Mouse (Mus musculus): ENCODE results near the gene Kcnb1. TPM values are rescaled to one million over a fixed set of nuclear protein-coding genes. Genes with fewer than 3 reads are reported as not detected.
A peak's percentile ranks its signal among the peaks of the same experiment; 100 is the strongest.

Gene Kcnb1
- polyA plus RNA-seq, 1 experiment, result 0.62 TPM

DNA sequence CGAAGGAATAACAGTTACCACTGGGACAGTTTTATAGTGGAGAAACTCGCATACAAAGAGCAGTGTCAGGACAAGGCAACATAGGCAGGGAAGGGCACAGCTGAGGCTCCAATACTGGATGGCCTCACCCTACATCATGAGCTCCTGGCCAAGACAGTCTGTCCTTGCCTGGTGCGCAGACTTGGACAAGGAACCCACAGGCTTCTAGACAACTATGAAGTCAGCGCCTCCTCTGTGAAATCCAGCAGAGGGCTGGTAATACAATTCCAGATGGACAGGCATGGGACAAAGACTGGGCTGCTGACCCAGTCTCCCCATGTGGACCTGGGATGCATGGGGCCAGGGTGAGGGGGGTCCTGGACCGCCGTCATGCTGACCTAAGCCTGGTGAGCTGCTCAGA is 34.2 kb upstream of the Kcnb1 start:
- TF ChIP-seq POLR2A (IDR thresholded peaks at IDR 0.05; ENCODE audit: borderline replicate concordance, low read depth, low read length) (no peak), CTCF (IDR thresholded peaks at IDR 0.05; ENCODE audit: low read depth, low read length) (no peak)
- Histone ChIP-seq H3K27ac (ENCODE audit: insufficient read depth, low read depth, low read length) (no peak overlapping the region), H3K4me3 (ENCODE audit: insufficient read depth, low read length) (no peak overlapping the region), H3K4me1 (ENCODE audit: control insufficient read depth, insufficient read depth, low read length) (peaks cover 11% of the 10 kb centered on the region)

DNA sequence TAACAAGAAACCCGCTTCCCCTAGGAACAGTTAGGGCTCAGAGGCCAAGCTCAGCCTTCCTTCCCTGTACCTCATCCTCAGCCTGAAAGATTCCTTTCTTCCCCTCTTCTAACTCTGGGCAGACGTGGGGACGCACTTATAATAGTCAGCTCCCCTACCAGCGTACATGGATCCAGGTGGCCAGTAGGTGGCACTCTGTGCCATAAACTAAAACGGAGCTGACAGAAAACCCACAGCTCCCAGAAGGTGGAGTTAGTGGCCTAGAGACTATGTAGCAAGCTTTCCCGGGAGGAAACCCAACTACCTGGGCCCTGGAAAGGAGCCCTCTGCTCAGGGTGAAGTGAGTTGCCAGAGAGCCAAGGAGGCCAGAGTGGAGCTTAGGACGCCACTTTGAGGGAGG is 32.2 kb upstream of the Kcnb1 start:
- Histone ChIP-seq H3K27ac (ENCODE audit: insufficient read depth, low read depth, low read length) (no peak overlapping the region), H3K4me3 (ENCODE audit: insufficient read depth, low read length) (no peak overlapping the region), H3K4me1 (ENCODE audit: control insufficient read depth, insufficient read depth, low read length) (peaks cover 11% of the 10 kb centered on the region)
- TF ChIP-seq CTCF (IDR thresholded peaks at IDR 0.05; ENCODE audit: low read depth, low read length) (peak; percentile 89), POLR2A (IDR thresholded peaks at IDR 0.05; ENCODE audit: borderline replicate concordance, low read depth, low read length) (no peak)

DNA sequence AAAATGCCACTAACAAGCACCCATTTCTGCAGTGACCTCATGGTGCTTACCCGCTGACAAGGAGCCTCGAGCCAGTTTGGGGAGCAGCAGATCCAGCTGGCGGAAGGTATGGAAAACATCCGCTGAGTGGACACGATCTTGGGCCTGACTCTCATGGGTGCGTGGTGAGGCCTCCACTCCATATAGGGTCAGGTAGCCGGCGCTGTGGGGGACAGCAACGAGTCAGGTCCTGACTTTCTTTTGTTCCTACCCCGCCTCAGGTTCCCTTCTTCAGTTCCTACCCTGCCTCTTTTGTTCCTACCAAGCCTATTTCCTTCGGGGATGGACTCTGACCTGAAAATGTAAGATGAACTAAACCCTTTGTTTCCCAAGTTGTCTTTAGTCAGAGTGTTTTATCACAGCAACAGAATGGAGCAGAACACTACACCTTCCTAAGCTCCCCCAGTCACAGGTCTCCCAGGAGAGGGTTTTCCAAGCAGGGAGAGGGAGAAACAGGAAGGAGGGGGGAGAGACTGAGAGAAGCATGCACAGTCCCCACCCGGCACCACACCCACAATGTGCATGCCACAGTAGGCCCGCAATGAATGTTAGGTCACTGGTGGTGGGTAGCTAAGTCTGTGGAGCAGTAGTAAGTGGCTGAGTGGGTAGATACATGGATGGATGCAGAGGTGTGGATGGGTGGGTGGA is 31.3 kb upstream of the Kcnb1 start:
- Histone ChIP-seq H3K4me1 (ENCODE audit: control insufficient read depth, insufficient read depth, low read length) (peaks cover 11% of the 10 kb centered on the region), H3K27ac (ENCODE audit: insufficient read depth, low read depth, low read length) (no peak overlapping the region), H3K4me3 (ENCODE audit: insufficient read depth, low read length) (no peak overlapping the region)
- no peak for TF ChIP-seq CTCF (IDR thresholded peaks at IDR 0.05; ENCODE audit: low read depth, low read length)
- no peak for TF ChIP-seq POLR2A (IDR thresholded peaks at IDR 0.05; ENCODE audit: borderline replicate concordance, low read depth, low read length)

DNA sequence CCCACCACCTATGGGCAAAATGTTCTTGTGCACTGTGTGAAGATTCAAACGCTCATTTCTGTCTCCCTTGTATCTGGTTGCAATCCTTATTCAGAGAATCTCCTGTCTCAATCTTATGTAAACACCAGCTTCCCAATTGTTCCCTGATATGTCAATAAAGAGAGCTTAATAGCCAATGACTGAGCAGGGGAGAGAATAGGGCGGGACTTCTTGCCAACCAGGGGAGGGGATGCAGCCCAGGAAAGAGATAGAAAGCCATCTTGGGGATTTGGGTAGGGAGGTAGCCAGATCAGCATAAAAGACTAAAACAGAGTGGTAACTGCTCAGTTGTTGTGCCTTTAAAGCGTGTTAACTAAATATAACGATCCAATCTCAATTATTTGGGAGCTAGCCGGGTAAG is 30.8 kb upstream of the Kcnb1 start:
- Histone ChIP-seq H3K27ac (ENCODE audit: insufficient read depth, low read depth, low read length) (no peak overlapping the region), H3K4me1 (ENCODE audit: control insufficient read depth, insufficient read depth, low read length) (peaks cover 11% of the 10 kb centered on the region), H3K4me3 (ENCODE audit: insufficient read depth, low read length) (no peak overlapping the region)
- TF ChIP-seq POLR2A (IDR thresholded peaks at IDR 0.05; ENCODE audit: borderline replicate concordance, low read depth, low read length) (no peak), CTCF (IDR thresholded peaks at IDR 0.05; ENCODE audit: low read depth, low read length) (no peak)

DNA sequence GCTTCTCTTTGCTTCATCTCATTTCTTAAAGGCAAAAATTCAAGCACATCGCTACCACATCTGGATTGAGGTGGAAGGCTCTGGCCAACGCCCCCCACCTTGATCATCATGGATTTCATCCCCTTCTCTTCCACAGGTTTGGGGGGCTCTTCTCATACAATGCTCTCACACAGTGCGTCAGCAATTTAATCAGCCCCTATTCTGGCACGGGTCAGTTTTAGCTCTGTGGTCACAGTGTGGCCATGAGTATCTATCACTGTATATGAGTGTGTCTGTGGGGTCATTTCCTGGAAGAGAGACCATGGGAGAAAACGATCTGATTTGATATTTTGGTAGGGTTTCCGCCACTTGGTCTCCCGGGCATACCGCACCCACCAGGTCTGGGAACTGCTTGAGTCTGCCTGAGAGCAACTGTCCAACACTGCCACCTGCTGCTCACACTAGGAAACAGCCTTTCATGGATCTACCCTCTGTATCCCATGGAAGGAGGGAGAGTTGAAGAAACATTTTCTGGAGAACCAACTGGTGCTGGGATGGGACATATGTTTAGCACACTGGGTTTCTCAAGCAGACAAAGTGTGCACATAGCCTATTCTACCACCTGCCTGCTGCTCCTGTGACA is 29.3 kb upstream of the Kcnb1 start:
- TF ChIP-seq POLR2A (IDR thresholded peaks at IDR 0.05; ENCODE audit: borderline replicate concordance, low read depth, low read length) (no peak), CTCF (IDR thresholded peaks at IDR 0.05; ENCODE audit: low read depth, low read length) (peak; percentile 91)
- H3K4me1 ChIP-seq (ENCODE audit: control insufficient read depth, insufficient read depth, low read length), result no peaks in the 10 kb centered on the region

DNA sequence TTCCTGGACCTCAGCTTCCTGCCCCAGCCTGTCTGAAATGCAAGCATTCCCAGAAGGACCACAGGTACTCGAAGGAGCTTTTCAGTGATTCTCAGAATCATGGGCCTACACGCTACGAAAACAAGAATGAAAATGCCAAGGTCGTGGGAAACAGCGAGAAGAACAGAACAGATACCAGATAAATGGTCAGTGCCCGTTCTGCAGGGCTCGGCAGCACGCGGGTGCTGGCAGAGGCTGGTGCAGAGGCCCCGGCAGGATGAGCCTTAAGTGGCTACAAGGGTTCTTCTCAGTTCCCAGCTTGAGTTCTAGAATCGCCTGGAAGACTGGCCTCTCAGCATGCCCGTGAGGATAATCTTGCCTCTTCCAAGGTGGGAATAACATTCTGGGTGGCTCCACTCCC is 23.7 kb upstream of the Kcnb1 start:
- no peak overlapping the region for H3K27ac ChIP-seq (ENCODE audit: insufficient read depth, low read depth, low read length)
- TF ChIP-seq POLR2A (IDR thresholded peaks at IDR 0.05; ENCODE audit: borderline replicate concordance, low read depth, low read length), result no peak
- no peak for TF ChIP-seq CTCF (IDR thresholded peaks at IDR 0.05; ENCODE audit: low read depth, low read length)

More for the DNA sequence above, 29.3 kb upstream of the Kcnb1 start:
- Histone ChIP-seq H3K27ac (ENCODE audit: insufficient read depth, low read depth, low read length) (no peak overlapping the region), H3K4me3 (ENCODE audit: insufficient read depth, low read length) (no peak overlapping the region)

DNA sequence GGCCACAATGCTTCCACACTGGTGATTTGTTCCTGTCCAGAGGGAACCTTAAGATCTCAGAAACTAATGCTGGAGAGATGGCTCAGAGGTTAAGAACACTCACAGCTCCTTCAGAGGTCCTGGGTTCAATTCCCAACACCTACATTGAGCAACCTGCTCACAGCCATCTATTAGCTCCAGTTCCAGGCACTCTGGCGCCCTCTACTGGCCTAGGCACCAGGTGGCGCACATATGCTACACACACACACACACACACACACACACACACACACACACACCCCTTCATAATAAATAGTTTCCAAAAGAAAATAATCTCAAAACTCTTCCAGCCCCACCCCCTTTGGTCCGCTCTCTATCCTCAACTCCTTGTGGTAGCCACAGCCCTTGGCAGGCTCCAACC is 23.1 kb upstream of the Kcnb1 start:
- no peaks in the 10 kb centered on the region for H3K4me1 ChIP-seq (ENCODE audit: control insufficient read depth, insufficient read depth, low read length)
- TF ChIP-seq POLR2A (IDR thresholded peaks at IDR 0.05; ENCODE audit: borderline replicate concordance, low read depth, low read length) (no peak), CTCF (IDR thresholded peaks at IDR 0.05; ENCODE audit: low read depth, low read length) (no peak)
- H3K4me3 ChIP-seq (ENCODE audit: insufficient read depth, low read length), result no peak overlapping the region
- no peak overlapping the region for H3K27ac ChIP-seq (ENCODE audit: insufficient read depth, low read depth, low read length)

More for the DNA sequence above, 23.7 kb upstream of the Kcnb1 start:
- no peak overlapping the region for H3K4me3 ChIP-seq (ENCODE audit: insufficient read depth, low read length)
- H3K4me1 ChIP-seq (ENCODE audit: control insufficient read depth, insufficient read depth, low read length), result no peaks in the 10 kb centered on the region

DNA sequence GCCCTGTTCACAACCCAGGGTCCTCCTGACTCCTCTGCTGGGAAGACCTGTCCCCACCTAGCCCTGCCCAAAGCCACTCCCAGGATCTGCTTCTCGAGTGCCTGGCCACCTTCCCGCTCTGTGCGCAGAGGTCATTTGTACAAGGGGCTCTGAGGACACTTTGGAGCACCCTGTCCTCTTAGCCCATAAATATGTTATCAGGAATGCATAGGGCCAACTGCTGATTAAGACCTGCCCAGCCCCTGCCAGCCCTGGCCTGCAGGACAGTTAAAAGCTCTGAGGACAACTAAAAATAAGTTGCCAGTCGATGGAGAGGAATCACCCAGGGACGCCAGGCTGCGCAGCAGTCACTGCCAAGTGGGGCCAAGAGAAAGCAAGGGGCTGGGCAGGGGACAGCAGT is 22.6 kb upstream of the Kcnb1 start:
- no peak overlapping the region for H3K4me3 ChIP-seq (ENCODE audit: insufficient read depth, low read length)
- TF ChIP-seq POLR2A (IDR thresholded peaks at IDR 0.05; ENCODE audit: borderline replicate concordance, low read depth, low read length), result no peak
- no peak for TF ChIP-seq CTCF (IDR thresholded peaks at IDR 0.05; ENCODE audit: low read depth, low read length)
- H3K4me1 ChIP-seq (ENCODE audit: control insufficient read depth, insufficient read depth, low read length), result no peaks in the 10 kb centered on the region
- no peak overlapping the region for H3K27ac ChIP-seq (ENCODE audit: insufficient read depth, low read depth, low read length)

DNA sequence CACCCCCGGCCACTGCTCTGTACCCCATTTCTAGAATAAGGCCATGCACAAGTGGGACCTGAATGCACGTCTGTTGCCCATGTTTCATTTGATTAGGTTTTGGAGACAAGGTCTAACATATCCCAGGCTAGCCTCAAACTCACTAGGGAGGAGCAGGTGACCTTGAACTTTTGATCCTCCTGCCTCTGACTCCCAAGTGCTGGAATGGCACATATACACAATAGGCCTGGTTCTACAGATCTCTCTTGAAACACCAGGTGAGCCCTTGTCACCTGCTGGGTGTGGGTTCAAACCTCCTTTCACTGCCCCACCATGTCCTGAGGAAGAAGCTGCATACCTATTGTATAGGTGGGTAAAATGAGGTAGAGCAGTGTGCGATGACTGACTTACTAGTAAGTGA is 22.1 kb upstream of the Kcnb1 start:
- Histone ChIP-seq H3K4me3 (ENCODE audit: insufficient read depth, low read length) (no peak overlapping the region), H3K4me1 (ENCODE audit: control insufficient read depth, insufficient read depth, low read length) (no peaks in the 10 kb centered on the region), H3K27ac (ENCODE audit: insufficient read depth, low read depth, low read length) (no peak overlapping the region)
- TF ChIP-seq CTCF (IDR thresholded peaks at IDR 0.05; ENCODE audit: low read depth, low read length) (no peak), POLR2A (IDR thresholded peaks at IDR 0.05; ENCODE audit: borderline replicate concordance, low read depth, low read length) (no peak)

DNA sequence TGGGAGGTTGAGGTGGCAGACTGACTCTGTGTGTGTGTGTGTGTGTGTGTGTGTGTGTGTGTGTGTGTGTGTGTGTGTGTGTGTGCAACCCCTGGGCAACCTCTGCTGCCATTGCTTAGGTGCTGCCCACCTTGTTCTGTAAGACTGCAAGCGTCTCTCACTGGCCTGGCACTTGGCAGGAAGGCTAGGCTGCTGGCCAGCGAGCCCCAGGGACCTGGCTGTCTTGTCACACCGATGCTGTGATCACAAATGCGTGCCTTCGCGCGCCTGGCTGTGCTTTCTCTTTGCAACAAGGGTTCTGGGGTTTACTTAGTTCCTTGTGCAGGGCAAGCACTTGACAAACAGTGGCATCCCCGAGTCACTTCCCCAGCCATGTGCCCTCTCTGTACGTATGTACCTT is 19.9 kb upstream of the Kcnb1 start:
- Histone ChIP-seq H3K4me1 (ENCODE audit: control insufficient read depth, insufficient read depth, low read length) (no peaks in the 10 kb centered on the region), H3K27ac (ENCODE audit: insufficient read depth, low read depth, low read length) (no peak overlapping the region), H3K4me3 (ENCODE audit: insufficient read depth, low read length) (no peak overlapping the region)
- TF ChIP-seq POLR2A (IDR thresholded peaks at IDR 0.05; ENCODE audit: borderline replicate concordance, low read depth, low read length) (no peak), CTCF (IDR thresholded peaks at IDR 0.05; ENCODE audit: low read depth, low read length) (no peak)
